Comparison of ENCODE assay signal across 10 mouse cellular contexts in the genomic region with DNA sequence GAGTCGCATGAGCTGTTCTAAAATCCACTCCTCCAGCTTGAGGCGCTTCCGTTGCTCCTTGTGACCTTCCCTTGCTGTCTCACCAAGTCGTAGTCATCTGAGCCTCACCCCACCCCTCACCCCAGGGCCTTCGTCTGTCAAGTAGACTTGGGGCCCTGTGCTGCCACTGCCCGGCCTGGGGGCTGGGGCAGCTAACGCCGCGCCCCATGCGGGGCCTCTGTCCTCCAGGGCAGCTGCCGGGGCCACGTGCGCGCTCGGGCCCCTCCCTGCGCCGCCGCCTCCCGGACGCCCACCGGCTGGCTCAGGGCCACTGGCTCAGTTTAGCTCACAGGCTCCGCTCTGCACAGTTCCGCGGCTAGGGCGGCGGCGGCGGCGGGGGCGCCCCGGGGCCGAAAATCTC. TPM values are rescaled to one million over a fixed set of nuclear protein-coding genes. Genes with fewer than 3 reads are reported as not detected.
DNase-seq lines count a peak whose midpoint lies in the region; ATAC-seq and TF ChIP-seq lines count a peak whose summit lies in the region.
"Had no signal": no experiment of that assay in that cellular context is flagged by ENCODE, and none has a peak within 500 bp of the region (broad histone marks: within the 10 kb centered on the region; RNA-seq: fewer than 3 reads in every experiment).

No protein-coding gene starts in this region.

- TF ChIP-seq CTCF in forebrain, postnatal 0 days (IDR thresholded peaks at IDR 0.05; ENCODE audit: low read depth) = no peak
- TF ChIP-seq CTCF in liver, adult 2 months (IDR thresholded peaks at IDR 0.05; ENCODE audit: low read depth, low read length) = no peak

- peak; percentile 50 to 53 for DNase-seq in left cerebral cortex, adult 18-20 months (ENCODE audit: low spot score in 2 of 2)
- DNase-seq in left cerebral cortex, adult 11 months (ENCODE audit: low spot score) = no peak
- DNase-seq in forebrain, postnatal 0 days = no peak
- DNase-seq in liver, adult 2 months (ENCODE audit: extremely low read depth, low read depth, low spot score) = no peak
- no peak for DNase-seq in cerebellum, postnatal 36 days
- DNase-seq in ovary, postnatal 10 days (ENCODE audit: low spot score) = no peak

- H3K4me2 ChIP-seq in forebrain, postnatal 0 days (ENCODE audit: low read depth) = peak overlapping the region; percentile 13; the same call in 1 of the 2 replicates
- peak overlapping the region; percentile 46 for H3K4me2 ChIP-seq in stomach, embryonic 15.5 days

- no peak overlapping the region for H3K27ac ChIP-seq in brown adipose tissue, adult 24 weeks (replicated peaks; ENCODE audit: low read depth, low read length)
- H3K27ac ChIP-seq in forebrain, postnatal 0 days (ENCODE audit: low read depth, low read length) = no peak overlapping the region
- no peak overlapping the region for H3K27ac ChIP-seq in liver, adult 2 months (replicated peaks; ENCODE audit: insufficient read depth, low read depth, low read length)
- H3K27ac ChIP-seq in stomach, embryonic 15.5 days = no peak overlapping the region

- H3K9ac ChIP-seq in forebrain, postnatal 0 days = no peak overlapping the region
- H3K9ac ChIP-seq in liver, adult 2 months (ENCODE audit: low read depth, low read length) = no peak overlapping the region
- H3K9ac ChIP-seq in stomach, embryonic 15.5 days = no peak overlapping the region

- no peaks in the 10 kb centered on the region for H3K9me3 ChIP-seq in forebrain, postnatal 0 days (ENCODE audit: low read length)
- no peaks in the 10 kb centered on the region for H3K9me3 ChIP-seq in stomach, embryonic 15.5 days

- no peak for ATAC-seq in forebrain, postnatal 0 days
- ATAC-seq in stomach, embryonic 15.5 days (ENCODE audit: insufficient read depth, low FRiP score, low read depth) = no peak

- H3K4me1 ChIP-seq in brown adipose tissue, adult 24 weeks (ENCODE audit: control insufficient read depth, insufficient read depth, insufficient read length, low read length) = no peaks in the 10 kb centered on the region
- no peaks in the 10 kb centered on the region for H3K4me1 ChIP-seq in forebrain, postnatal 0 days (ENCODE audit: insufficient read depth)
- H3K4me1 ChIP-seq in liver, adult 2 months (ENCODE audit: control insufficient read depth, insufficient read depth, low read length) = no peaks in the 10 kb centered on the region
- no peaks in the 10 kb centered on the region for H3K4me1 ChIP-seq in stomach, embryonic 15.5 days

- H3K27me3 ChIP-seq in forebrain, postnatal 0 days (ENCODE audit: insufficient read depth, low read length) = no peaks in the 10 kb centered on the region
- H3K27me3 ChIP-seq in liver, adult 2 months (ENCODE audit: control insufficient read depth, insufficient read depth, low read length) = no peaks in the 10 kb centered on the region
- H3K27me3 ChIP-seq in stomach, embryonic 15.5 days (replicated peaks) = no peaks in the 10 kb centered on the region

- no peaks in the 10 kb centered on the region for H3K36me3 ChIP-seq in forebrain, postnatal 0 days (ENCODE audit: insufficient read depth)
- no peaks in the 10 kb centered on the region for H3K36me3 ChIP-seq in liver, adult 2 months (ENCODE audit: control insufficient read depth, insufficient read depth, low read length)
- no peaks in the 10 kb centered on the region for H3K36me3 ChIP-seq in stomach, embryonic 15.5 days

- TF ChIP-seq POLR2A in liver, adult 2 months (IDR thresholded peaks at IDR 0.05; ENCODE audit: extremely low read depth, insufficient read depth, low read length) = no peak

- H3K79me2 ChIP-seq in liver, adult 2 months (ENCODE audit: control insufficient read depth, insufficient read depth, low read length) = no peaks in the 10 kb centered on the region

- 34% methylated on average over 31 of the region's 32 CpGs for WGBS in forebrain, postnatal 0 days
- WGBS in liver, adult 2 months = 15% methylated on average over 26 of the region's 32 CpGs
- 31% methylated on average over 32 of the region's 32 CpGs for WGBS in stomach, embryonic 15.5 days

- H3K4me3 ChIP-seq in brown adipose tissue, adult 24 weeks (ENCODE audit: insufficient read depth, low read depth, low read length) = peak overlapping the region; percentile 25; the same call in 1 of the 2 replicates
- no peak overlapping the region for H3K4me3 ChIP-seq in forebrain, postnatal 0 days (ENCODE audit: low read depth, low read length)
- peak overlapping the region; percentile 30; the same call in 1 of the 2 replicates for H3K4me3 ChIP-seq in liver, adult 2 months (ENCODE audit: insufficient read depth, low read depth, low read length)
- H3K4me3 ChIP-seq in stomach, embryonic 15.5 days (replicated peaks) = peak overlapping the region; percentile 11; the same call in 1 of the 2 replicates

RNA-seq across cellular contexts. Expression of gene Mbtps2, which starts 14.4 kb away (rescaled TPM):
- total RNA-seq in left cerebral cortex, adult 18-20 months (2021) = 10 to 100 TPM; 28.9 to 32.1 TPM
- 5.0 and 6.3 TPM in 2 replicates for polyA plus RNA-seq in brown adipose tissue, adult 24 weeks (2012; ENCODE audit: insufficient read depth, insufficient read length, missing spikeins)
- total RNA-seq in forebrain, postnatal 0 days (2014; rRNA removed) = 15.0 and 19.0 TPM in 2 replicates
- 20.0 and 24.9 TPM in 2 replicates for polyA plus RNA-seq in forebrain, postnatal 0 days (2015; fragmentation: Nextera tagmentation; extraction: Ambion mirVana)
- total RNA-seq in liver, adult 2 months (2014; rRNA removed) = 3.8 and 4.7 TPM in 2 replicates
- 5.5 and 6.3 TPM in 2 replicates for polyA plus RNA-seq in liver, adult 2 months (2012; rRNA removed)
- 19.9 and 22.9 TPM in 2 replicates for polyA plus RNA-seq in stomach, embryonic 15.5 days (2015; fragmentation: Nextera tagmentation; extraction: Ambion mirVana)

RNA-seq across cellular contexts. Expression of gene Yy2, which starts 44.1 kb away (rescaled TPM):
- not detected for total RNA-seq in left cerebral cortex, adult 18-20 months (2021)
- polyA plus RNA-seq in brown adipose tissue, adult 24 weeks (2012; ENCODE audit: insufficient read depth, insufficient read length, missing spikeins) = 0.71 and 1.5 TPM in 2 replicates
- total RNA-seq in forebrain, postnatal 0 days (2014; rRNA removed) = 1.5 and 4.1 TPM in 2 replicates
- 1.3 and 1.8 TPM in 2 replicates for polyA plus RNA-seq in forebrain, postnatal 0 days (2015; fragmentation: Nextera tagmentation; extraction: Ambion mirVana)
- 1.3 TPM in 2 replicates for total RNA-seq in liver, adult 2 months (2014; rRNA removed)
- 0.12 TPM in 1 of 2 replicates, not detected in the other for polyA plus RNA-seq in liver, adult 2 months (2012; rRNA removed)
- 2.9 and 3.9 TPM in 2 replicates for polyA plus RNA-seq in stomach, embryonic 15.5 days (2015; fragmentation: Nextera tagmentation; extraction: Ambion mirVana)
- polyA plus RNA-seq: brain, embryonic 14.5 days; large intestine, adult 2 months had no signal

Comparison
In these comparisons a context has a peak if more than half of its experiments do, and no peak if none do; other contexts are left out.
1. DNase-seq: peak in left cerebral cortex, adult 18-20 months (2 of 2); none in left cerebral cortex, adult 11 months (single experiment), forebrain, postnatal 0 days (single experiment), liver, adult 2 months (single experiment), cerebellum, postnatal 36 days (0 of 2) and ovary, postnatal 10 days (single experiment).